Mouse (Mus musculus): Measurements from ENCODE around the gene Det1. TPM values are rescaled to one million over a fixed set of nuclear protein-coding genes. Genes with fewer than 3 reads are reported as not detected.

Det1 gene
- polyA plus RNA-seq, 2 experiments from 2014 or later = 15.7 to 18.8 TPM

GRCm38 (mm10) chr7:78782639-78783581 lies 64.2 kb downstream of the Det1 start, which contains the start of the genes Mrps11 and Mrpl46:
TSS of gene Mrps11 (plus strand) at chr7:78783119.
TSS of gene Mrpl46 (minus strand) at chr7:78783531.
- ATAC-seq = peak; percentile 99

DNA sequence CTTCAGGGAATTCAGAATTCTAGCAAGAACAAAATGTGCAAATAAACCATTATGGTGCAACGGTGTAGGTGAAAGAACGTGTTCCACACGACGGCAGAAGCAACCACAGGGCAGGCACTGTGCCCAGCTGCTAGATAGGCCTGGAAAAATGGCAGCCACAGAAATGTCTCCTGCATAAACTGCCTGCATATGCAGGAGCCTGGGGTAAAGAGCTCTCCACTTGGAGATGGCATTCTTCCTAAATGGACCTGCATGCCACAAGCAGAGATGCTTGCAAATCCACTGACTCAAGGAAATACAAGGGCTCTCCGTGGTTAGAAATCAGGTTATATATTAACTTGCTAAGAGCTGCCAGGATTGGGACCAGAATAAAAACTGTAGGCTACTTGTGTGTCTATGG lies 68.3 kb downstream of the Det1 start:
- no peak for ATAC-seq

Other genes with a start within 250 kb of the Det1 start
- gene Ntrk3, start 109.3 kb downstream of the Det1 start, polyA plus RNA-seq (2017; shearing (Covaris generic)) = 10 to 100 TPM in 1 of 2 experiments, 1 to 10 TPM in 1; 10.0 to 10.3 TPM
- 10 to 100 TPM; 61.1 TPM for gene Mrps11, start 64.1 kb downstream of the Det1 start, polyA plus RNA-seq (2017; shearing (Covaris generic))
- gene Mrpl46, start 63.7 kb downstream of the Det1 start, polyA plus RNA-seq (2017; shearing (Covaris generic)) = 10 to 100 TPM; 70.4 to 78.9 TPM
- gene Aen, start 48.6 kb upstream of the Det1 start, polyA plus RNA-seq (2017; shearing (Covaris generic)) = 10 to 100 TPM; 22.0 to 25.4 TPM
- 100 to 1,000 TPM; 113 to 119 TPM for gene Isg20, start 66.2 kb upstream of the Det1 start, polyA plus RNA-seq (2017; shearing (Covaris generic))
- gene Acan, start 206.2 kb upstream of the Det1 start, polyA plus RNA-seq (2017; shearing (Covaris generic)) = not detected